Mouse (Mus musculus) bone marrow, adult 2 months (tissue): ENCODE measurements around the gene Nav2.

ENCODE experiments used
- CTCF ChIP-seq: fragments of 200-500 bp; IDR thresholded peaks from 2 replicates; pipeline ENCODE4 v1.5.1; 2011; ENCODE audit warnings: low read length, control low read depth; ENCODE audit not compliant: control insufficient read depth, insufficient read depth
- POLR2A ChIP-seq: fragments of 200-500 bp; IDR thresholded peaks from 2 replicates; pipeline ENCODE4 v1.6.1; 2011; ENCODE audit warnings: low read depth, mild to moderate bottlenecking, control low read depth, low read length, borderline replicate concordance; ENCODE audit not compliant: control insufficient read depth

DNA sequence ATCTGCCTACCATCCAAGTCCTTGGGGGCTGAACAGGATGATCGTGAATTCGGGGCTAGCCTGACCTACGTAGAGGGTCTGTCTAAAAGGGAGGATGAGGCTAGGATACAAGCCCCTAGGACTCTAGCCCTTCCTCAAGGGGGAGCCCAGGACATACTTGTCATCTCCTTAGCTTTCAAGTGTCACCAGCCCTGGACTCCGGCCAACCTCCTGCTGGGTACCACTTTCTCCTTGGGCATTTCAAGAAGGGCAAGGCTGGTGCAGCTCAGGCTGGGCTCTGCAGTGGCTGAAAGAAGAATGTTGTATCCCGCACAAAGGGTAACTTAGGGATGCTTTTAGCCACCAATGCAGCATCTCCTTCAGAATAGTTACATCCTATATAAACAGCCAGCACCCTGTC lies 592.4 kb downstream of the Nav2 start:
- no peak for TF ChIP-seq CTCF
- no peak for TF ChIP-seq POLR2A
